Mouse (Mus musculus): Measurements from ENCODE around the gene Ftsj1.

The Ftsj1 gene

DNA sequence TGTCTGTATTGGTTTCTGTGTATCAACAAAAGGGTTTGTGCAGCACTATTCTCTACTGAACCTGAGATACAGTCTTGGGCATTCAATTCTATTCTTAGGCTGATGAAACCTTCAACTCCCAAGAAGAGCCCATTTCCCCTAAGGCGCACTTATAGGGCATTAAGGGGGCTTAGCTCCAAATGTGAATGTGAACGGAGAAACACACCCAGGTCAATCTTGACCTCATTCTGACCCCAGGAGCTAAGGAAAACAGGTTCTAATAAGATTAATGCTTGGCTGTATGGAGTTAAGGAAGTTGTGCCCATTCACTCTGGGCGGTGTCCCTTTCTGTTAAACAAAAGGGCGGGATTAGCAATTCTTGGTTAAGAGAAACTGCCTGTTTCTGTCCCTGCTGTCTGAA, 45.0 kb downstream of the Ftsj1 start:
- H3K27me3 ChIP-seq (ENCODE audit: insufficient read depth, low read length) = no peaks in the 10 kb centered on the region
- H3K4me1 ChIP-seq (replicated peaks; ENCODE audit: low read depth, low read length) = peaks cover 69% of the 10 kb centered on the region
- peaks cover 32% of the 10 kb centered on the region for H3K36me3 ChIP-seq (ENCODE audit: insufficient read depth, low read length)
- no peaks in the 10 kb centered on the region for H3K9me3 ChIP-seq (ENCODE audit: low read length)
- peak overlapping the region; percentile 82 for H3K4me3 ChIP-seq (replicated peaks; ENCODE audit: low read length)
- no peak for TF ChIP-seq CTCF (conservative IDR thresholded peaks at IDR 0.05; ENCODE audit: low read length)
- peak; percentile 96 for TF ChIP-seq NANOG (IDR thresholded peaks at IDR 0.05; ENCODE audit: borderline replicate concordance, low read length)
- TF ChIP-seq POU5F1 (IDR thresholded peaks at IDR 0.05; ENCODE audit: borderline replicate concordance, low read length) = no peak

DNA sequence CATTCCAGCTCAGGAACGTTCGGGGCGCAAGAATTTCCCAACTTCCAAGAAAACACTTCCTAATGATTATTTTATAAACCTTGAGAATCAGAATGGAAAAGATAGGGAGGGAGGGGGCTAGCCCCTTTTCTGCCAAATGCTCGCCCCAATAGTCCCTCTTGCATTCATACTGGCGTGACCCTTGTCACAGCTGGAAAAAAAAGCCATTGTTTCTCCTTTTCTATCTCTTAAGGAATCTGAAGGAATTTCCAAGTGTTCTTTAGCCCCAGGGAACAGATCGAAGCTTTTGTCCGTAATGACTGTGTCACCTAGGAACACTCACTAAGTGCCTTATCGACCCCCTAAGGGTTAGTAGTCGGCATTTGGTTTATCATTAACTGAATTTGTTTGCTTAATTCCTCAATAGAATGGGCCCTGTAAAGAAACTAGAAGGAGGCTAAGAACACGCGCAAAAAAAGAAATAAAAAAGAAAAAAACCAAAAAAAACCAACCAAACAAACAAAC, 45.5 kb downstream of the Ftsj1 start:
- Histone ChIP-seq H3K9me3 (ENCODE audit: low read length) (no peaks in the 10 kb centered on the region), H3K4me3 (replicated peaks; ENCODE audit: low read length) (peak overlapping the region; percentile 82), H3K4me1 (replicated peaks; ENCODE audit: low read depth, low read length) (peaks cover 69% of the 10 kb centered on the region), H3K36me3 (ENCODE audit: insufficient read depth, low read length) (peaks cover 37% of the 10 kb centered on the region), H3K27me3 (ENCODE audit: insufficient read depth, low read length) (no peaks in the 10 kb centered on the region)
- TF ChIP-seq CTCF (conservative IDR thresholded peaks at IDR 0.05; ENCODE audit: low read length) = no peak
- no peak for TF ChIP-seq POU5F1 (IDR thresholded peaks at IDR 0.05; ENCODE audit: borderline replicate concordance, low read length)
- no peak for TF ChIP-seq NANOG (IDR thresholded peaks at IDR 0.05; ENCODE audit: borderline replicate concordance, low read length)

DNA sequence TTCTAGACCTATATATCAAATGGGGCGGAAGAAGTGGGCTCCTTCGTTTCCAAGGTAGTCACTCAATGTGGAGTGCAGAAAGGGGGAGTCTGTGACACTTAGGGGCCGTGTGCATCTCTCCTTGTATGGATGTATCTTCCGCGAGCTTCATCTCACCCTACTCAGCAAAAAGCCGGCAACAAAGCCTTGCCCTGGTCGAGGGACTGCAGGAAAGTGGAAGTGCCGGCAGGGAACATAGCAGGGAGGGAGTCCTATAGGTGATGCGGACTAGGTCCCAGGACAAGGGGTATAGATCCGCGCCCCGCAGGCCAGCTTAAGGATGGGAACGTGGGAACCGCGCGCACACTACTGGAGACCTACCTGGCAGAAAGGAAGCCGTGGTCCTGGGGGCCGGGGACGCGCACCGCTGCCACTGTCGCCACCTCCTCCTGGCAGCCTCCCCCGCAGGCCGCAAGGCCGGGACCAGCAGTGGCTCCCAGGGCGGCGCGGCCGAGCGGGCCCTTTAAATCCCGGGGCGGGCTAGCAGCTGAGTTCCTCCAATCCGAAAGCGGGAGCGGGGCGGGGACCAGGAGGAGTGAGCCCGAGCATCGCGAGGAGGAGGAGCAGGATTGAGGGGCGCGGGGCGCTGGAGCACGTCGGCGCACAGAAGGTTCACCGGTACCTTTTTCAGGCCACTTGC, 46.1 kb downstream of the Ftsj1 start, which contains the start of gene Porcn:
Gene Porcn, minus strand, starts transcription at position 511 of the 679 bp plus-strand sequence.
- H3K4me3 ChIP-seq (replicated peaks; ENCODE audit: low read length) = peak within 1 kb of the TSS; percentile 82
- peaks cover 67% of the 10 kb centered on the region for H3K4me1 ChIP-seq (replicated peaks; ENCODE audit: low read depth, low read length)
- no peaks in the 10 kb centered on the region for H3K27me3 ChIP-seq (ENCODE audit: insufficient read depth, low read length)
- H3K36me3 ChIP-seq (ENCODE audit: insufficient read depth, low read length) = peaks cover 43% of the 10 kb centered on the region
- TF ChIP-seq POU5F1 (IDR thresholded peaks at IDR 0.05; ENCODE audit: borderline replicate concordance, low read length) (no peak), NANOG (IDR thresholded peaks at IDR 0.05; ENCODE audit: borderline replicate concordance, low read length) (no peak), CTCF (conservative IDR thresholded peaks at IDR 0.05; ENCODE audit: low read length) (no peak)
- no peaks in the 10 kb centered on the region for H3K9me3 ChIP-seq (ENCODE audit: low read length)

DNA sequence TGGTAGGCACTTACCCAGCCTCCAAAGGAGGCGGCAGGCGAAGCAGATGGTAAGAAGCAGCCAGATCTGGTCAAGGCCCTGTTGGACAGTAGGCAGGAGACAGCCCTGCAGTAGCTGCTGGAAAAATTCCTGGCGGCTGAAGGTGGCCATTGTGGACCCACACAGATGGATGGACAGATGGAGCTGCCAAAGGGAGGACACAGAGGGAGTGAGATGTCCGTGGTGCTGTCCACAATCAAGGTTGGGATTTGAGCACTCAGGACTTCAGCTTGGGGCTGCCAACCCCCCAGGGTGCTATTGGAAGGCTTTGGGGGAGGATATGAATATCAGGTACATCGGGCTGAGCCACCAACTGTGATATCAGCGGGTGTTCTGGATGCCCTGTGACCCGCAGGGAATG, 46.7 kb downstream of the Ftsj1 start:
- H3K4me1 ChIP-seq (replicated peaks; ENCODE audit: low read depth, low read length) = peaks cover 63% of the 10 kb centered on the region
- TF ChIP-seq POU5F1 (IDR thresholded peaks at IDR 0.05; ENCODE audit: borderline replicate concordance, low read length) (no peak), CTCF (conservative IDR thresholded peaks at IDR 0.05; ENCODE audit: low read length) (no peak), NANOG (IDR thresholded peaks at IDR 0.05; ENCODE audit: borderline replicate concordance, low read length) (no peak)
- peaks cover 49% of the 10 kb centered on the region for H3K36me3 ChIP-seq (ENCODE audit: insufficient read depth, low read length)
- H3K9me3 ChIP-seq (ENCODE audit: low read length) = no peaks in the 10 kb centered on the region
- H3K27me3 ChIP-seq (ENCODE audit: insufficient read depth, low read length) = no peaks in the 10 kb centered on the region
- peak overlapping the region; percentile 82 for H3K4me3 ChIP-seq (replicated peaks; ENCODE audit: low read length)

DNA sequence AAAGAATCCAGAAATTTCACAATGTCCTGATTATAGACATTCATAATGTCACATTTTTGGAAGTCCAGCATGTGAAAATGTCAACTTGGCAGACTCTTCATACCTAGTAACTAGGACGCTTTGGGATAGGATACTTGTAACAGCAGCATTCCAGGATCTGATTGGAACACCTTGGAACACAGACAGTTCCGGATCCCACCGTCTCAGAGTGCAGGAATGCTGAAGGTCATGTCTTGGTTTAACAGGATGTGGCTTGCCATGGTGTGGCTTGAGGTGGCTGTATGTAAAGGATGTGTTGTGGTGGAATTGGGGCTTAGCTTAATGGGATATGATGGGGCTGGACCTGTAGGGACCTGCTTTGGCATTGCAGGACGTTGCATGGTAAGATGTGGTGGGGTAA, 47.1 kb downstream of the Ftsj1 start:
- no peaks in the 10 kb centered on the region for H3K9me3 ChIP-seq (ENCODE audit: low read length)
- no peak for TF ChIP-seq NANOG (IDR thresholded peaks at IDR 0.05; ENCODE audit: borderline replicate concordance, low read length)
- no peak for TF ChIP-seq POU5F1 (IDR thresholded peaks at IDR 0.05; ENCODE audit: borderline replicate concordance, low read length)
- TF ChIP-seq CTCF (conservative IDR thresholded peaks at IDR 0.05; ENCODE audit: low read length) = no peak
- H3K4me3 ChIP-seq (replicated peaks; ENCODE audit: low read length) = peak overlapping the region; percentile 82
- peaks cover 54% of the 10 kb centered on the region for H3K36me3 ChIP-seq (ENCODE audit: insufficient read depth, low read length)
- no peaks in the 10 kb centered on the region for H3K27me3 ChIP-seq (ENCODE audit: insufficient read depth, low read length)
- H3K4me1 ChIP-seq (replicated peaks; ENCODE audit: low read depth, low read length) = peaks cover 62% of the 10 kb centered on the region

DNA sequence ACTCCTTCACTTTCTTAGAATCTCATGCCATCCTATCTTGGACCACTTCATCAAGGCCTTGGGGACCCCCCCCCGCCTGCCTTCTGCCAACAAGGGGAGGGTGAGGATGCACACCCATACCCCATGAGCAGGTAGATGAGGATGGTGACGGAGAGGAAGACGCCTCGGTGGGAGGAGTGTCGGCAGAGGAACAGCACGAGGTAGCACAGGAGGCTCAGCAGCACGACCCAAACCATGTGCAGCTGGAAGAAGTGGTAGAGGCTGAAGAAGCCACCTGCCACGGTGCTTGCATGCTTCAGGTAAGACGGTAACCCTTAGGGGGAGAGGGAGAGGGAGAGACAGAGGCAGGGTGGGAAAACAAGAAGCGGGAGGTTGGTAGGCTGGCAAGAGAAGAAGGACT, 48.1 kb downstream of the Ftsj1 start:
- TF ChIP-seq CTCF (conservative IDR thresholded peaks at IDR 0.05; ENCODE audit: low read length) (no peak), POU5F1 (IDR thresholded peaks at IDR 0.05; ENCODE audit: borderline replicate concordance, low read length) (no peak), NANOG (IDR thresholded peaks at IDR 0.05; ENCODE audit: borderline replicate concordance, low read length) (no peak)
- no peaks in the 10 kb centered on the region for H3K9me3 ChIP-seq (ENCODE audit: low read length)
- H3K27me3 ChIP-seq (ENCODE audit: insufficient read depth, low read length) = no peaks in the 10 kb centered on the region
- H3K4me3 ChIP-seq (replicated peaks; ENCODE audit: low read length) = no peak overlapping the region
- H3K4me1 ChIP-seq (replicated peaks; ENCODE audit: low read depth, low read length) = peaks cover 54% of the 10 kb centered on the region
- H3K36me3 ChIP-seq (ENCODE audit: insufficient read depth, low read length) = peaks cover 64% of the 10 kb centered on the region

DNA sequence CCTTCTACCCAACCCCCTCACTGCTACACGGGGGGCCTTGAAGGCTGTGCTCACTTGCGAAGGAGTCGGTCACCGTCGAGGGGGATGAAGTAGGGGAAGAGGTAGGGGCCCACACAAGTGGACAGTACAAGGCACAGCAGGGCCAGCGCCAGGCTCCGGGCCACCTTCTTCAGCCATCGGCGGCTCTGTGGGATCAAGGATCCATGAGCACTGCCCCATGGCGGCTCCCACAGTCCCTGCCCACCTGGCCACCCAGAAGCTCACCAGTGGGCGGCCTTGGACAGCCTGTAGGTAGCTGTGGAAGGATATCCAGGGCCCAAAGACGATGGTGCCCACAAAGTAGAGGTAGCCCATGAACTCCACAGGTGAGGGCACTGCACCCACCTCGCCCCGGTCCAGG, 49.1 kb downstream of the Ftsj1 start:
- TF ChIP-seq CTCF (conservative IDR thresholded peaks at IDR 0.05; ENCODE audit: low read length) = no peak
- no peak for TF ChIP-seq POU5F1 (IDR thresholded peaks at IDR 0.05; ENCODE audit: borderline replicate concordance, low read length)
- no peak for TF ChIP-seq NANOG (IDR thresholded peaks at IDR 0.05; ENCODE audit: borderline replicate concordance, low read length)
- Histone ChIP-seq H3K4me1 (replicated peaks; ENCODE audit: low read depth, low read length) (peaks cover 55% of the 10 kb centered on the region), H3K9me3 (ENCODE audit: low read length) (no peaks in the 10 kb centered on the region), H3K4me3 (replicated peaks; ENCODE audit: low read length) (0 out of 2 replicates have a peak overlapping the region, but pooled peaks have one; percentile 17), H3K36me3 (ENCODE audit: insufficient read depth, low read length) (peaks cover 73% of the 10 kb centered on the region), H3K27me3 (ENCODE audit: insufficient read depth, low read length) (no peaks in the 10 kb centered on the region)

DNA sequence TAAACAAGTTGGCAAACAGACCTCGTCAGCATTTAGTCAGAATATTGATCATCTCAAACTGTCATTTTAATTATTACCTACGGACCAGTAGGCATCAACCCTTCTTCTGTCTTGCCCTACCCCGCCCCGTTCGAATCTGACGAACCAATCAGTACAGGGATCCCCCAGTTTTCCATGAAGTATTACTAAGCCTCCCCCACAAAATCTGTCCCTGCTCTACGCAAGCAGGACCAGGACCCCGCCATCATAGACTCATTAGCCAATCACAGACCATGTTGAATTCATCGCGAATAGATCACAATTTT, 58.8 kb downstream of the Ftsj1 start, which contains the start of gene Ebp:
Gene Ebp, minus strand, starts transcription at position 94 of the 305 bp plus-strand sequence.
- Histone ChIP-seq H3K27me3 (ENCODE audit: insufficient read depth, low read length) (no peaks in the 10 kb centered on the region), H3K36me3 (ENCODE audit: insufficient read depth, low read length) (peaks cover 22% of the 10 kb centered on the region), H3K4me1 (replicated peaks; ENCODE audit: low read depth, low read length) (peaks cover 36% of the 10 kb centered on the region), H3K9me3 (ENCODE audit: low read length) (no peaks in the 10 kb centered on the region), H3K4me3 (replicated peaks; ENCODE audit: low read length) (peak within 1 kb of the TSS; percentile 80)
- TF ChIP-seq POU5F1 (IDR thresholded peaks at IDR 0.05; ENCODE audit: borderline replicate concordance, low read length) (no peak), NANOG (IDR thresholded peaks at IDR 0.05; ENCODE audit: borderline replicate concordance, low read length) (no peak), CTCF (conservative IDR thresholded peaks at IDR 0.05; ENCODE audit: low read length) (no peak)
